In the genomic region with DNA sequence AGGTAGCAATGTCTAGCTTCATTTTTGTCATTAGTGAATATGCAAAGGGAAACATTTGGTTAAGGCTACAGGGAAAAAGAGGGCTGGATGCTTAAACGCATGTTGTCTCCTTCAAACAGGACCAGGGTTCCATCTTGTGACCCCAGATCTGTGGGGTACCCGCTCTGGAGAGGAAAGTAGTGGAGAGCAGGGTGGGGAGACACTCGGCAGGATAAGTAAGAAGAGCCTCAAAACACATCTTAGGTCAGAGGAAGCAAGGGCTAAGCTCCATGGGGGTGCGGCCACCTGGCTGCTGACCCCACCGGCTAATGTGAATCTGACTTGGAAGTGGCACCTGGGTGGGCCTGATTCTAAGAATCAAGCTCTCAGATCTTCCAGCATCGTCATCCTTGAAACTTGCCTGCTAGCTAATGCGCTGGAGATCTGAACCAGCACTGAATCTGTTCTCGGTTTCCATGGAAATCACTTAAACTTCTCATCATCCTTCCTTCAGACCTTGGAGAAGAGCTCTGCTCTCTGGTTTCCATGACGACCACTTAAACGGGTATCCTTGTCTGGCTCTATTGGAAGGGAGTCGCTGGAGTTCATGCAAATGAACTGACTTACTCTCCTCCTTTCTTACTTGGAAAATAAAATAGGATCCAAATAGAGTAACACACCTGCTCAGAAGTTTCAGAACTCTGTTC, we compare ENCODE assay signal across 15 mouse cellular contexts. TPM values are rescaled to one million over a fixed set of nuclear protein-coding genes. Genes with fewer than 3 reads are reported as not detected.
DNase-seq lines count a peak whose midpoint lies in the region.
"Had no signal": no experiment of that assay in that cellular context is flagged by ENCODE, and none has a peak within 500 bp of the region (broad histone marks: within the 10 kb centered on the region; RNA-seq: fewer than 3 reads in every experiment).

No protein-coding gene starts in this region.

- H3K27me3 ChIP-seq in midbrain, embryonic 10.5 days (ENCODE audit: low read depth, poor library complexity, severe bottlenecking), result no peaks in the 10 kb centered on the region
- H3K27me3 ChIP-seq: neural tube, embryonic 12.5 days had no signal

- 40% methylated on average over 11 of the region's 11 CpGs for WGBS in midbrain, embryonic 10.5 days

- H3K27ac ChIP-seq in midbrain, embryonic 10.5 days (replicated peaks), result peak overlapping the region; percentile 23; the same call in 1 of the 2 replicates
- H3K27ac ChIP-seq: macrophage; neural tube, embryonic 12.5 days had no signal

- H3K9me3 ChIP-seq in midbrain, embryonic 10.5 days (replicated peaks), result no peaks in the 10 kb centered on the region
- H3K9me3 ChIP-seq: neural tube, embryonic 12.5 days had no signal

- DNase-seq in embryo, embryonic 10 days (ENCODE audit: low spot score), result peak; percentile 56
- no peak for DNase-seq in embryo, embryonic 9.5 days (ENCODE audit: extremely low spot score)
- peak; percentile 64 for DNase-seq in right cerebral cortex, adult 18-20 months
- no peak for DNase-seq in right cerebral cortex, postnatal 4 days
- peak; percentile 26 for DNase-seq in midbrain, embryonic 10.5 days (ENCODE audit: low spot score)
- no peak for DNase-seq in spleen, postnatal 14 days (ENCODE audit: low spot score in 2 of 2)
- no peak for DNase-seq in adrenal gland, adult 8-10 months
- no peak for DNase-seq in kidney, postnatal 36 days
- DNase-seq: cerebellum, adult 18-20 months; thymus, postnatal 14 days had no signal

- no peak overlapping the region for H3K4me3 ChIP-seq in midbrain, embryonic 10.5 days
- H3K4me3 ChIP-seq: neural tube, embryonic 12.5 days had no signal

- peaks cover 29% of the 10 kb centered on the region for H3K4me1 ChIP-seq in midbrain, embryonic 10.5 days

- H3K36me3 ChIP-seq in midbrain, embryonic 10.5 days, result no peaks in the 10 kb centered on the region
- H3K36me3 ChIP-seq: G1E; neural tube, embryonic 12.5 days had no signal

RNA-seq across cellular contexts. Expression of gene Wdr95, which starts 32.6 kb away (rescaled TPM):
- not detected in 2 replicates for polyA plus RNA-seq in midbrain, embryonic 10.5 days (2016; fragmentation: Nextera tagmentation; extraction: Ambion mirVana)
- under 1 TPM in 1 of 4 experiments, not detected in 3; 0.11 TPM for total RNA-seq in adrenal gland, adult 8-10 months (2022)
- total RNA-seq: G1E; heart, adult 8-10 months had no signal
- polyA plus RNA-seq: G1E; liver, embryonic 11.5 days; macrophage had no signal

Comparison
In these comparisons a context has a peak if more than half of its experiments do, and no peak if none do; other contexts are left out.
1. DNase-seq: peak in embryo, embryonic 10 days (single experiment), right cerebral cortex, adult 18-20 months (single experiment) and midbrain, embryonic 10.5 days (single experiment); none in embryo, embryonic 9.5 days (single experiment), right cerebral cortex, postnatal 4 days (single experiment), spleen, postnatal 14 days (0 of 2), adrenal gland, adult 8-10 months (single experiment) and kidney, postnatal 36 days (0 of 2).